Mouse (Mus musculus) liver, adult 2 months (tissue): ENCODE measurements around the gene Rrp8.

Experiments used
- CTCF ChIP-seq: fragments of 200-500 bp; IDR thresholded peaks from 2 replicates; pipeline ENCODE4 v1.5.1; 2011; ENCODE audit warnings: low read depth, low read length, control low read depth
- POLR2A ChIP-seq: fragments of 200-500 bp; IDR thresholded peaks from 2 replicates; pipeline ENCODE4 v1.6.1; 2011; ENCODE audit warnings: low read length, control low read depth; ENCODE audit not compliant: insufficient read depth; ENCODE audit errors: extremely low read depth

GRCm38 (mm10) chr7:105737648-105738047, 463 bp upstream of the Rrp8 start:
- TF ChIP-seq CTCF (no peak), POLR2A (no peak)
